Mouse (Mus musculus) mouse embryonic stem cell (cell line): Measurements from ENCODE around the gene Zfhx3.
"Not testable (repeated sequence)": the region's sequence is repeated elsewhere in the genome, so short reads cannot be mapped to it uniquely, and the experiment has no call there.

ENCODE experiments used
- in situ Hi-C, 2 experiments: fragments of 300-500 bp; cut with MboI; formaldehyde crosslinking; loops; 1 replicate in 1 of 2; 3 replicates in 1 of 2; pipeline ENCODE4 v1.14.3; 2019 to 2020; ENCODE audit warnings: low sequenced_read_pairs in 2 of 2, low pct_unique_long_range_greater_than_20kb in 1 of 2, mixed read lengths in 1 of 2; ENCODE audit not compliant: unreplicated experiment in 1 of 2

Zfhx3 gene

DNA sequence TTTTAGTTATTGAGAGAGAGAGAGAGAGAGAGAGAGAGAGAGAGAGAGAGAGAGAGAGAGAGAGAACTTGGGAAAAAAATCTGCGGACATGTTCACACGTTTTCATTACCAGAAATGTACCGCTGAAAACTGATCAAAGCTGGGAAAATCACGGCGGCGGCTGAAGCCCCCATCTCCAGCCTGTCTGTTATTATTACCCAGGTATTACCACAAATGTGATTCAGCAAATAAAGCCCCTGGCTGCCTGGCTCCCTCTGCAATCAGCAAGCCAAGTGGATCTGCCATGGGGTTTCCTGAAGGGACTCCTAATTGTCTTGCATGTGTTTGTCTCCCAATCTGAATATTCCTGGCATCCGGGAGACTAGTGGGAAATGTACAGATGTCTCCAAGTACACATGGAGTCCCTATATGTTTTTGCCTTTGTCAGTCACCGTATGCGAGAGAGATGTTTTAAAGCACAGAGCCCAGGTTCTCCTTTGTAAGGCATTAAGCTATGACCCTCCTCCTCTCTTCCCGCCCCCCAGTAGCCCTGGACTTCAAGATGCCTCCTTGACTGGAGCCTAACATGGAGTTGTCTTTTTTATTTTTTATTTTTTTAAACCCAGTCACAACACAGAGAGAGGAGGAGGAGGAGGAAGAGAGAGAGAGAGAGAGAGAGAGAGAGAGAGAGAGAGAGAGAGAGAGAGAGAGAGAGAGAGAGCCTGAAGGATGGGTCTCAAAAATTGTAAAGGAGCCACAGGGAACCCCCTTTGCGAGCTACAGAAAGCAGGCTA, at the start of gene Zfhx3:
Gene Zfhx3 (plus strand): TSS at position 723 of the 773 bp plus-strand sequence.
- in situ Hi-C loops, result no loop called here

- in situ Hi-C loops, result no loop called here
Observed at GRCm38 (mm10) chr8:107918984-107919383, 23.5 kb upstream of the Zfhx3 start.

DNA sequence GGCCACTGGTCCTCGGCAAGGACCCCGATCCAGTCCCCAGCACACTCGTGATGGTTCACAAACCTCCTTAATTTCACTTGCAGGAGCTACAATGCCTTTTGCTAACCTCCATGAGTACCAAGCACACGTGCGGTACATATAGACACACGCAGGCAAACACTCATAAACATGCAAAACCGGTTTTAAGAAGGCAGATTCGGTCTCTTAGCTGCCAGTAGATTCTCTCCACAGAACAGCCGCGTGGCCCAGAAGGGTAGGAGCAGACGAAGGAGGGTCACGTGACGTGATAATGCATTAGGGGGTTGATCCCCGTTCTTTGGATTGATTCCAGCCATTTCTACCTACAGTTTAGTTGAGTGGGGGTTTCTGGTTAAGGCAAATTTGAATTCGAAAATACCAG, 16.3 kb upstream of the Zfhx3 start:
- in situ Hi-C loops, result no loop called here

GRCm38 (mm10) chr8:107936725-107937124, 5.7 kb upstream of the Zfhx3 start:
- in situ Hi-C loops, result no loop called here

GRCm38 (mm10) chr8:107938231-107938630, 4.2 kb upstream of the Zfhx3 start:
- in situ Hi-C loops, result not testable (repeated sequence)

DNA sequence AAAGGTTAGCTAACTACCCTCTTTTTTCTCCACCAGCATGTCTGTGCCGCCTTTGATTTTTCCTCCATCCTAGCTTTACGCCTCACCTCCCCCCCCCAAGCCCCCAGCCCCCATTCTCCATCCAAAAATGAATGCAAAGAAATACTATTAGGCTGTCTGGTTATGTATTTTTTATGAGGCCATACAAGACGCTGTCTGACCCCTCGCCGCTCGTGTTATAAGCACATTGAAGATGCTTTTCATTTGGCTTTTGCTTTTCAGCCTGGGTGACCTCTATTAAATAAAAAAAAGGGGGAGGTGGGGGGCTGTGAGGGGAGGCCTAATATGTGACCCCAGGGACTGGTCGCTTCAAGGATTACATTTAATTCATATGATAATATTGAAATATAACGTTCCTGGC, 2.3 kb upstream of the Zfhx3 start:
- in situ Hi-C loops, result no loop called here

GRCm38 (mm10) chr8:107942752-107943510, 487 bp downstream of the Zfhx3 start:
- in situ Hi-C loops, result no loop called here

GRCm38 (mm10) chr8:107943550-107944348, 1.3 kb downstream of the Zfhx3 start:
- in situ Hi-C loops, result no loop called here

GRCm38 (mm10) chr8:107944676-107945600, 2.5 kb downstream of the Zfhx3 start:
- in situ Hi-C loops, result no loop called here

- in situ Hi-C loops, result no loop called here
Observed at GRCm38 (mm10) chr8:107946888-107947287, 4.4 kb downstream of the Zfhx3 start.

DNA sequence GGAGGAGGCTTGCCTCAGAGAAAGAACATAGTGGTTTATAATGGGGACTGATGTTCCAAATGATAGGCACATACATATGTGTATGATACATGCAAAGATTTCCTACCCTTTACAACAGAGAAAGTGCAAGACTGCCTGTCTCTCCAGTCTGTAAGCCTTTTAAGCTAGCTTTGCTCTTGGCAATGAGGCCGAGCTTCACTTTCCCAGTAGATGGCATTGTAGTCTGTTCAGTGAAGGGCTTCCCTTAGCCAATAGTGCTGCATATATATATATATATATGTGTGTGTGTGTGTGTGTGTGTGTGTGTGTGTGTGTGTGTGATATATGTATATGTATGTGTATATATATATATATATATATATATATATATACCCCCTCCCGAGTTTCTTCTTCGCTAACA, 13.4 kb downstream of the Zfhx3 start:
- in situ Hi-C loops, result no loop called here

- in situ Hi-C loops, result no loop called here
Observed at GRCm38 (mm10) chr8:107957566-107957965, 15.1 kb downstream of the Zfhx3 start.

GRCm38 (mm10) chr8:107960466-107960865, 18.0 kb downstream of the Zfhx3 start:
- in situ Hi-C loops, result no loop called here

- in situ Hi-C loops, result no loop called here
Observed at GRCm38 (mm10) chr8:107960878-107961277, 18.4 kb downstream of the Zfhx3 start.

DNA sequence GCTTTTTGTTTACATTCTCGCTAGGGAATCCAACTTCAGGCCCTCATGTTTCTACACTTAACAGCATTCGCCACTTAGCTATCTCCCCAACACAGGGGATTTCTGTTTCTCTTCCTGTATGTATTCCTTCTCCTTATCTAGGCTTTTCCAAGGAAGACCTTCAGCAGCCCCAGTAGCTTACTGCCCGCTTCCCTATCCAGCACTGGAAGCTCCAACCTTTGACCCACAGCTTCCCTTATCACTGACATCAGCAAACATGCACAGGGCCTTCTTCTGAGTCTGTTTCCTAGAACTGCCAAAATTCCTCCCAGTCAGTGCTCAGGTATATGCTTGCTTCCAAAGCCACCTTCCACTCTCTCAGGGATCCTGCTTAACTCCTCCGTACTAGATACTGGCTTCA, 29.8 kb downstream of the Zfhx3 start:
- in situ Hi-C loops, result no loop called here

GRCm38 (mm10) chr8:107974451-107974850, 32.0 kb downstream of the Zfhx3 start:
- in situ Hi-C loops, result no loop called here

- in situ Hi-C loops, result no loop called here
Observed at GRCm38 (mm10) chr8:107978247-107978646, 35.8 kb downstream of the Zfhx3 start.

DNA sequence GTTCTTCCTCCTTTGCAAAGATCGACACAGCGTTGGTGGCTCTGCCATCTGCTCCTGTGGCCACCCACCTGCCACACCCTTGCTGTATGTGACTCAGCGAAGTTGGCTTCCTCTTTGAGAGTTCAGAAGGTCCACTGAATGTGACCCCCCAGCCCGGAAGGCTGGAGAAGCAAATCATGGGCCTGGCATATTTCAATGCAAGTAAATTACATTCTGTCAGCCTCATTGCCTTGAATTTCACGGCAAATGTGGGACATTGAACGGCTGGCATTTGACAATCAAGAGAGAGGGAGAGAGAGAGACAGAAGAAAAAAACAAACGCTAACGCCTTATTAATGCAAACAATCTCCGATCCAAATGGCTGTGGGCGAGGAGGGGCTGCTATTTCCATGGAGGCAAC, 38.2 kb downstream of the Zfhx3 start:
- in situ Hi-C loops, result no loop called here
